Mouse (Mus musculus) lung, adult 2 months (tissue): ENCODE data around the gene Prr5.

Experiments used
- CTCF ChIP-seq: fragments of 200-500 bp; IDR thresholded peaks from 2 replicates; pipeline ENCODE4 v1.5.1; 2011; ENCODE audit warnings: mild to moderate bottlenecking, low read length, control low read depth; ENCODE audit not compliant: insufficient read depth
- POLR2A ChIP-seq: fragments of 200-500 bp; IDR thresholded peaks from 2 replicates; pipeline ENCODE4 v1.6.1; 2011; ENCODE audit warnings: low read depth, mild to moderate bottlenecking, control low read depth, low read length, borderline replicate concordance; ENCODE audit errors: extremely low read depth

DNA sequence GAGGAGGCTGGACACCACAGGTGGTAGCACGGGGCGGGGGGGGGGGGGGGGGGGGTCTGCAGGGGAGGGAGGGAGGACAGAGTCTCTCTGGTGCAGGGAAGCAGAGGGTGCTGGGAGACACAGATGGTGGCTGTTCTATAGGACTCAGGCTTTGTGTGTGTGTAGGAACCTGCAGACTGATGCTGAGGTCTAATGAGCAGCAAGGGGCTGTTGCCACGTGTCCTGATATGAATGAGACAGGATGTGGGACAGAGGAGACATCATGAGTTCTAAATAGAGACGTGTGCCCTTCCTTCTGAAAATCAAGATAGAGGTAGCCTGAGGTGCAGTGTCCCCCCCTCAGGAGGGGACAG lies 67.5 kb downstream of the Prr5 start:
- no peak for TF ChIP-seq CTCF
- TF ChIP-seq POLR2A: no peak
